Mouse (Mus musculus) neural tube, embryonic 12.5 days (tissue): ENCODE measurements around the gene Mog. TPM values are rescaled to one million over a fixed set of nuclear protein-coding genes. Genes with fewer than 3 reads are reported as not detected.
"Not testable (repeated sequence)": the region's sequence is repeated elsewhere in the genome, so short reads cannot be mapped to it uniquely, and the experiment has no call there.

Source experiments
- ATAC-seq: fragments of 200-750 bp; cut with Nextera tagmentation; 2 replicates; pipeline ENCODE4 v1.8.0; 2017; ENCODE audit warnings: low read depth, mild to moderate bottlenecking, moderate TSS enrichment, moderate library complexity; ENCODE audit not compliant: low FRiP score
- H3K27ac ChIP-seq: fragments of 300-500 bp; sonication (generic); 2 replicates; pipeline ENCODE4 v1.5.1; 2016
- H3K27me3 ChIP-seq: fragments of 300-500 bp; sonication (generic); replicated peaks from 2 replicates; pipeline ENCODE4 v1.6.1; 2016; ENCODE audit warnings: mild to moderate bottlenecking
- H3K36me3 ChIP-seq: fragments of 300-500 bp; sonication (generic); 2 replicates; pipeline ENCODE4 v1.6.1; 2016; ENCODE audit warnings: mild to moderate bottlenecking
- H3K4me1 ChIP-seq: fragments of 300-500 bp; sonication (generic); 2 replicates; pipeline ENCODE4 v1.6.1; 2016
- H3K4me2 ChIP-seq: fragments of 300-500 bp; sonication (generic); replicated peaks from 2 replicates; pipeline ENCODE4 v1.6.1; 2016; ENCODE audit warnings: mild to moderate bottlenecking
- H3K4me3 ChIP-seq: fragments of 300-500 bp; sonication (generic); 2 replicates; pipeline ENCODE4 v1.5.1; 2016
- H3K9ac ChIP-seq: fragments of 300-500 bp; sonication (generic); 2 replicates; pipeline ENCODE4 v1.6.1; 2016; ENCODE audit warnings: mild to moderate bottlenecking
- H3K9me3 ChIP-seq: fragments of 300-500 bp; sonication (generic); 2 replicates; pipeline ENCODE4 v1.6.1; 2016; ENCODE audit warnings: mild to moderate bottlenecking
- WGBS: fragments of 180-500 bp; shearing (Covaris S2); methylation state at CpG from one replicate; pipeline ENCODE4 v1.1.7; 2016; 5-methylcytosine and 5-hydroxymethylcytosine counted together
- polyA plus RNA-seq: library from polyadenylated mRNA; unstranded; fragments of >200 nt; fragmentation: Nextera tagmentation; extraction: Ambion mirVana; gene quantifications from 2 replicates; pipeline ENCODE4 v1.2.1, GENCODE M21; 2016

Mog gene
- polyA plus RNA-seq, 1 experiment from 2014 or later: 1.0 TPM

DNA sequence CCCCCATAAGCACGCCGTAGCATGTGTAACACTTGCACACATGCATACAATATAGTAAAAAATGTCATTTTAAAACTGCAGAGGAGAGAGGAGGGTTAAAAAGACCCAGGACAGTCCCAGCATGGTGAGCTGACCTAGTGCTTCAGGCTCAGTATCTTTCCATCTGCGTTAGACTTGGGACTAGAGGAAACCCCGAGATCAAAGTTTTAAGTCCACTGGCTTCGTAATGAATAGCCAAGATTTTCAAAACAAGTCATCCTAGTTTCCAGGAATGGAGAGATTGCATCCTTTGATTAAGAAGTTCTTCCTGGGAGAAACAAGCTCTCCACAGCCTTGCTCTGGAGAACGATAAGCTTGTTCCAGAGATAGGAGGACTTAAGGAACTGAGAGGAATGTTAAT is 15.0 kb downstream of the Mog start:
- no peak for ATAC-seq
- Histone ChIP-seq H3K27ac (no peak overlapping the region), H3K9me3 (no peaks in the 10 kb centered on the region), H3K36me3 (peaks cover 59% of the 10 kb centered on the region), H3K4me1 (no peaks in the 10 kb centered on the region), H3K9ac (no peak overlapping the region), H3K4me2 (no peak overlapping the region), H3K4me3 (no peak overlapping the region), H3K27me3 (no peaks in the 10 kb centered on the region)
- 96% methylated on average over 6 of the region's 6 CpGs for WGBS

GRCm38 (mm10) chr17:37003366-37003765 is 19.8 kb downstream of the Mog start:
- ATAC-seq: no peak; the same call in 1 of the 2 replicates
- 48% methylated on average over 4 of the region's 4 CpGs for WGBS
- peak overlapping the region; percentile 89 for H3K9ac ChIP-seq
- H3K27ac ChIP-seq: 0 out of 2 replicates have a peak overlapping the region, but pooled peaks have one; percentile 87
- peak overlapping the region; percentile 73 for H3K4me3 ChIP-seq
- H3K27me3 ChIP-seq: no peaks in the 10 kb centered on the region
- peaks cover 25% of the 10 kb centered on the region for H3K36me3 ChIP-seq
- H3K9me3 ChIP-seq: no peaks in the 10 kb centered on the region
- H3K4me1 ChIP-seq: no peaks in the 10 kb centered on the region; the same call in 1 of the 2 replicates
- peak overlapping the region; percentile 63 for H3K4me2 ChIP-seq

DNA sequence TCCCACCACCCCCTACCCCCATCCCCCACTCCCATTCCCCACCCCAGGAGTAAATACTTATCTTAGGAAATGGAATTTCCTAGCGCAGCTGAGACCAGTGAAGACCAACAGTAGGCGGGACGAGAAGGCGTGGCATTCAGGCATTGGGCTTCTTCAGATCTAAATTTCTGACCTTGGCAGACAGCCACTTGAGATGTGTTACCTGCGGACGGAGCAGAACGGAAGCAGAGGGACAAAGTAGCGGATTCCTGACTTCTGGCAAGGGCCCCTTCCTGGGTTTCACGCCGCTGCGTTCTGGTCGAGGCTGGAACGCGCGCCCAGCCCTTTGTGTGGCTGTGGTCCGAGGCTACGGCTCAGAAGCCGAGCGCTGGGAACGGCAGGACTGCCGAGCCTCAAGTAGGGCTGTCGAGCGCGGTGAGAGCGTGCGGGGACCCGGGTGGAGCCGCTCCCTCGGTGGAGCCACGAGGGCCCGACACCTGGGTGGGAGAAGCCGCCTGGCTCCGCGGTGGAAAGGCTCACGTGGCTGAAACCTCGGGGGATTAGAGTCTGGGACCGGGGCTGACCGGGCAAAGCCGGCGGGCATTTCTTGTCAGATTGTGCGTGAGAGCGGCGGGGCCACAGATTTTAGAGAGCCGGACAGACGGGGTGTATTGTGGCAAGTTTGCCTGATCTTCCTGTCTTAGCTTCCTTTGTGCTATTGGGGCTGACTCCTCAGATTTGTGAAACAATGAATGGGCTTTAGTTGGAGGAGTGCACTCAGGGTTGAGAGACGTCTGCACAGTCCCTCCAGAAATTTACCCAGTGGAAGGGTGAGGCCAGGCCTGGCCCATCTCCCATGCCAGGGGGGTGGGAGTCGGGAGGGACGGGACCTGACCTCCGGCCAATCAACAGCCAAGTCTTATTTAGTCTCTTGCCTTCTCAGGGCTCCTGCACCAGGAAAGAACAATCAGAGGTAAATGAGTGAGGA is 20.6 kb downstream of the Mog start:
- H3K9ac ChIP-seq: peak overlapping the region; percentile 89
- H3K4me3 ChIP-seq: peak overlapping the region; percentile 73
- peaks cover 18% of the 10 kb centered on the region; the same call in 1 of the 2 replicates for H3K36me3 ChIP-seq
- peak overlapping the region; percentile 63 for H3K4me2 ChIP-seq
- H3K9me3 ChIP-seq: no peaks in the 10 kb centered on the region
- peak; percentile 88 for ATAC-seq
- H3K4me1 ChIP-seq: no peaks in the 10 kb centered on the region; the same call in 1 of the 2 replicates
- under 1% methylated on average over 49 of the region's 49 CpGs for WGBS
- H3K27ac ChIP-seq: peak overlapping the region; percentile 87
- H3K27me3 ChIP-seq: no peaks in the 10 kb centered on the region

DNA sequence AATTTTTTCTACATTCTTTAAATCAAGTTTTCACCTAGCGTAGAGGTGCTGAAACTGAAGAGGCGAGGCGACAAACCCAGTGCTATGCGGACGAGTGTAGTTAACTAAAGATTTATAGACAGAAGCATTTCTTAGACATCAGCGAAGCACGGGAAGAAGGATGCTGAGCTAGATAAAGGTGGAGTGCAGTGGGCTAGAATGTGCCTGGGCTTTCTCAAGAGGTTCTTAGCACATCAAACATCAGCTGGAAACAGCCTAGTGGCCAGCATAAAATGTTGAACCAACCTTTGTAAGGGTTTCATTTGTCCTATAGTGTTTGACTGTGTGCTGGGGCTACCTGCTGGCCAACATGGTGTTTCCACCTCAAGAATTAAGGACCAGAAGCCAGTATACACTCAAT is 22.3 kb downstream of the Mog start, which contains the start of gene Zfp57:
Gene Zfp57 (plus strand): TSS at position 301 of the 400 bp plus-strand sequence.
- Histone ChIP-seq H3K4me2 (peak within 1 kb of the TSS; percentile 63), H3K36me3 (peaks cover 2% of the 10 kb centered on the region; the same call in 1 of the 2 replicates), H3K27me3 (no peaks in the 10 kb centered on the region), H3K4me3 (peak within 1 kb of the TSS; percentile 73), H3K9me3 (no peaks in the 10 kb centered on the region), H3K4me1 (no peaks in the 10 kb centered on the region; the same call in 1 of the 2 replicates), H3K9ac (no peak within 1 kb of the TSS), H3K27ac (no peak within 1 kb of the TSS)
- WGBS: 91% methylated on average over 7 of the region's 7 CpGs
- ATAC-seq: no peak

- Histone ChIP-seq H3K36me3 (no peaks in the 10 kb centered on the region), H3K9me3 (no peaks in the 10 kb centered on the region), H3K4me3 (no peak overlapping the region), H3K4me2 (no peak overlapping the region), H3K4me1 (no peaks in the 10 kb centered on the region; the same call in 1 of the 2 replicates), H3K27ac (no peak overlapping the region), H3K9ac (no peak overlapping the region), H3K27me3 (no peaks in the 10 kb centered on the region)
- 81% methylated on average over 2 of the region's 2 CpGs for WGBS
- ATAC-seq: no peak
Measured at GRCm38 (mm10) chr17:36998477-36998876, 24.7 kb downstream of the Mog start.

DNA sequence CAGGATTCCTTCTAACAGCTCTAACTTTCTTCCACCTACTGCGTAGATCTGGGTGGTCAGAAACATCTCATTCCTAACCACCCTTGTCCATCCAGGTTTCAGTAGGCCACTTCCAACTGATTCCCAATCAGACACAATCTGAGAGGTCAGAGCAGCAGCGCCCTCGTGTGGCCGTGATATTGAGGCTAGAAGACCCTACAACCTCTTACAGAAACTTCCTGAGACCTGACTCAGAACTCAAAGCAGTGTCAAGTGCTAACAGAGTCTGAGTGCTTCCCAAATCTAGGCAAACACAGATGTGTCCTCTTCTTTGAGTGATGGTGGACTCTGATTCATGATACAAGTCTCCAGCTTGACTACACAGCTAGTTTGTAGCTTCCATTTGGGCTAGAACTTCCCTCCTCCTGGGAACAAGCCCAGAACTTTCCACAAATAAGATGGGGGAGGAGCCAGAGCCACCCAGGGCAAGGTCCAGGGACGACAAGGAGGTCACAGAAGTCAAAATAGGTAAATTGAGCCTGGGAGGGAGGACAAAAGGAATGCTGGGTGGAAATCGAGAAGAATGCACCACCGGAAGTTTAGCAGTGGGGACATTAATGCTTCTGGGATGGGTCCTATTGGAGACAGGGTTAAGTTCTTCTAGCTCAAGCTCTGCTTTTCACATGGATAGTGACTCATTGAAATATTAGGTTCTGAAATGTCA is 26.0 kb downstream of the Mog start:
- peak; percentile 52; the same call in 1 of the 2 replicates for ATAC-seq
- 32% methylated on average over 7 of the region's 7 CpGs for WGBS

GRCm38 (mm10) chr17:36995448-36995847 is 27.8 kb downstream of the Mog start:
- no peak for ATAC-seq
- no peak overlapping the region for H3K4me3 ChIP-seq
- no peaks in the 10 kb centered on the region for H3K27me3 ChIP-seq
- H3K4me1 ChIP-seq: no peaks in the 10 kb centered on the region
- no peaks in the 10 kb centered on the region for H3K36me3 ChIP-seq
- H3K4me2 ChIP-seq: no peak overlapping the region
- no peak overlapping the region for H3K27ac ChIP-seq
- WGBS: 67% methylated on average over 3 of the region's 3 CpGs
- H3K9me3 ChIP-seq: no peaks in the 10 kb centered on the region
- no peak overlapping the region for H3K9ac ChIP-seq

More for the DNA sequence above, 26.0 kb downstream of the Mog start:
- no peak overlapping the region for H3K27ac ChIP-seq
- H3K4me2 ChIP-seq: no peak overlapping the region
- no peaks in the 10 kb centered on the region for H3K36me3 ChIP-seq
- H3K4me3 ChIP-seq: no peak overlapping the region
- no peak overlapping the region for H3K9ac ChIP-seq
- no peaks in the 10 kb centered on the region; the same call in 1 of the 2 replicates for H3K4me1 ChIP-seq
- H3K9me3 ChIP-seq: no peaks in the 10 kb centered on the region
- no peaks in the 10 kb centered on the region for H3K27me3 ChIP-seq

DNA sequence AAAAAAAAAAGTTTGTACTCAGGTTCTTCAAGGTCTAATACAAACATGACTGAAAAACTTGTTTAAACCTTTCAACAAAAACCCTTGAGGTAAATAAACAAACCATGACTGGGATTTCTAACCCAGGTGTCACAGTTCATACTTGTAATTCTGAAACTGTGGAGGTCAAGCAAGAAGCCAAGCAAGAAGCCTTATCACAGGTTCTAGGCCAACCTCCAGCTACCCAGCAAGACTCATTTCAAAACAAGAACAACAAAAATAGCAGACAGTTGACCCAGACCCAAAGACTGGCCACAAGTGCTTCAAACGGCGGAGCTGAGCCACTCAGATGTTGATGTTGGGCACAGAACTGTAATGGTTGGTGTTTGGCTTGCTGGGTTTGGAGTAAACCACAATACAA is 28.7 kb downstream of the Mog start:
- Histone ChIP-seq H3K9me3 (no peaks in the 10 kb centered on the region), H3K36me3 (no peaks in the 10 kb centered on the region), H3K4me2 (no peak overlapping the region), H3K27ac (no peak overlapping the region), H3K27me3 (peaks cover 2% of the 10 kb centered on the region), H3K4me1 (no peaks in the 10 kb centered on the region), H3K9ac (no peak overlapping the region), H3K4me3 (no peak overlapping the region)
- WGBS: 93% methylated on average over 2 of the region's 2 CpGs
- no peak for ATAC-seq

DNA sequence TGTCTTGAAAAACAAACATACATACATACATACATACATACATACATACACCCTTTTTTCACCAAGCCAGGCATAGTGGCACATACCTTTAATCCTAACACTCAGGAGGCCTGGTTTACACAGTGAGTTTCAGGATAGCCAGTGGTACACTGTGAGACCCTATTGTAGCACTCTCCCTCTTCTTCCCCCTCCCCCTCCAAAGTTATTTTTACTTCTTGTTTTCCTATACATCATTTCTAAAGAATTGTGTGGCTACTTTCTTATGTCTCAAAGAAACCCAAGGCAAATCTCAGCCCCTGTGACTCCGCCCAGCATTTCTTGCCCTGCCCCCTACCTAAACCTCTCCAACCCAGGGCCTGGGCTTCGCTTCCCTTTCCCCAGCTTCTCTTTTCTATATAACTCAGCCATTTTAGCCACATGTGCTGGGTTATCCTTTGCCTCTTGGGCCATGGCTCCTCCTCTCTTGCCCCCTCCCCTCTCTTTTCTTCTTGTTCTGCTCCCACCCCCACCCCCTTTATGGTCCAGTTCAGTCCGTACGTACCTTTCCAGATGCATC is 29.4 kb downstream of the Mog start:
- no peak overlapping the region for H3K9ac ChIP-seq
- no peak for ATAC-seq
- peaks cover 9% of the 10 kb centered on the region for H3K27me3 ChIP-seq
- H3K4me1 ChIP-seq: no peaks in the 10 kb centered on the region
- no peak overlapping the region for H3K4me3 ChIP-seq
- no peaks in the 10 kb centered on the region for H3K36me3 ChIP-seq
- no peaks in the 10 kb centered on the region for H3K9me3 ChIP-seq
- 89% methylated on average over 4 of the region's 4 CpGs for WGBS
- H3K4me2 ChIP-seq: no peak overlapping the region
- H3K27ac ChIP-seq: no peak overlapping the region

DNA sequence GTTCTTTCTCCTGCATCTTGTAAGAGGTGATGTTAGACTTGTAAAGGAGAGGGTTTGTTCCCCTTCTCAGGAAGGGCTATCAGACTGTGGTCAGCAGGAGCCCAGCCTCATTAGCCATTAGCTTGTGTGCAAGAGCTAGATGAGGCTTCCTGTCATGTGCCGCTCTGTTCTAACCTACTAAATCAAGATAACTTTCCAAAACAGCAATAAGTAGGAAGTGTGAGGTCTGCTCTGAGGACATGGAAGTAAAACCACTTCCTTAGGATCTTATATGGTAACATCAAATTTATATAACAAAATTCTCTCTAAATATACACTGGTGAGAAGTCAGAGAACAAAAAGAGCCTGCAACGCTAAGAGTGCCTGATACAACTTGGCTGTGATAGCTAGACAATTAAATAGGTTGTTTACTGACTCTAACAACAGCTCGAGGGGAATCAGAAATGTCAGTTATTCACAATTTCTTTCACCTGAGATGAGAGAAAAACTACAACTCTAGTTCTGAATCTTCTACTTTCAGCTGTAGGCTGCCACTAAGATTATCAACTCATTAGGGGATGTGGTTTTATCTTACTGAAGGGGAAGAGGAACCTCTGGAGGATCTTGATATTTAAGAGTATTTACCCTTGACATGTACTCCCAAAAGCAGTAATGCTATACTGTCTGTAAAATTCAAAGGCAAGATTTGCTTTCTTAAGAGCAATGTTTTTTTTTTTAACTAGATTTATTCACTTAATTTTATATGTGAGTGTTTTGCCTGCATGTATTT is 30.7 kb downstream of the Mog start:
- Histone ChIP-seq H3K36me3 (no peaks in the 10 kb centered on the region), H3K4me1 (no peaks in the 10 kb centered on the region; the same call in 1 of the 2 replicates), H3K9me3 (no peaks in the 10 kb centered on the region), H3K4me2 (no peak overlapping the region), H3K27me3 (peaks cover 22% of the 10 kb centered on the region), H3K27ac (no peak overlapping the region), H3K4me3 (no peak overlapping the region), H3K9ac (no peak overlapping the region)
- 71% methylated on average over 3 of the region's 3 CpGs for WGBS
- ATAC-seq: no peak

- not testable (repeated sequence) for ATAC-seq, H3K4me2 ChIP-seq, H3K27ac ChIP-seq, H3K9me3 ChIP-seq, H3K36me3 ChIP-seq, H3K9ac ChIP-seq, H3K4me3 ChIP-seq, H3K4me1 ChIP-seq
- 91% methylated on average over 6 of the region's 6 CpGs for WGBS
- H3K27me3 ChIP-seq: peaks cover 26% of the 10 kb centered on the region
Measured at GRCm38 (mm10) chr17:36990630-36991029, 32.6 kb downstream of the Mog start.
